Mouse (Mus musculus) cerebellum, adult 2 months (tissue): ENCODE data around the gene Stab2. TPM values are rescaled to one million over a fixed set of nuclear protein-coding genes. Genes with fewer than 3 reads are reported as not detected.
A peak's percentile ranks its signal among the peaks of the same experiment; 100 is the strongest.

Experiments
- DNase-seq, 2 experiments: peaks; one replicate each; pipeline ENCODE4 v3.0.0; 2021
- H3K27ac ChIP-seq: fragments of 200-500 bp; 2 replicates; pipeline ENCODE4 v1.5.1; 2012; ENCODE audit warnings: low read length, control low read depth, inconsistent platforms; ENCODE audit not compliant: insufficient read depth
- H3K27me3 ChIP-seq: fragments of 200-500 bp; 2 replicates; pipeline ENCODE4 v1.6.1; 2012; ENCODE audit warnings: inconsistent platforms, mild to moderate bottlenecking, low read length, moderate library complexity; ENCODE audit not compliant: control insufficient read depth, insufficient read depth
- H3K4me1 ChIP-seq: fragments of 200-500 bp; 2 replicates; pipeline ENCODE4 v1.6.1; 2011; ENCODE audit warnings: low read length; ENCODE audit not compliant: control insufficient read depth, insufficient read depth
- H3K4me3 ChIP-seq: fragments of 200-500 bp; replicated peaks from 2 replicates; pipeline ENCODE3; 2011; ENCODE audit warnings: mild to moderate bottlenecking, low read depth, low read length, control low read depth; ENCODE audit not compliant: insufficient read depth
- CTCF ChIP-seq: fragments of 200-500 bp; IDR thresholded peaks from 2 replicates; pipeline ENCODE4 v1.5.1; 2011; ENCODE audit warnings: low read depth, mild to moderate bottlenecking, control low read depth, low read length, moderate library complexity, borderline replicate concordance; ENCODE audit not compliant: insufficient read depth
- POLR2A ChIP-seq: fragments of 200-500 bp; IDR thresholded peaks from 2 replicates; pipeline ENCODE4 v1.6.1; 2011; ENCODE audit warnings: low read length, control low read depth, borderline replicate concordance; ENCODE audit not compliant: insufficient read depth
- WGBS: fragments of 180-500 bp; shearing (Covaris S2); methylation state at CpG from one replicate; pipeline ENCODE4 v1.1.7; 2018; 5-methylcytosine and 5-hydroxymethylcytosine counted together
- polyA plus RNA-seq: library from polyadenylated mRNA; depleted of rRNA; stranded (reverse); fragments of >200 nt; gene quantifications from 2 replicates; pipeline ENCODE4 v1.2.3, GENCODE M21; 2012

Gene Stab2
- polyA plus RNA-seq, 1 experiment: 0.11 TPM

DNA sequence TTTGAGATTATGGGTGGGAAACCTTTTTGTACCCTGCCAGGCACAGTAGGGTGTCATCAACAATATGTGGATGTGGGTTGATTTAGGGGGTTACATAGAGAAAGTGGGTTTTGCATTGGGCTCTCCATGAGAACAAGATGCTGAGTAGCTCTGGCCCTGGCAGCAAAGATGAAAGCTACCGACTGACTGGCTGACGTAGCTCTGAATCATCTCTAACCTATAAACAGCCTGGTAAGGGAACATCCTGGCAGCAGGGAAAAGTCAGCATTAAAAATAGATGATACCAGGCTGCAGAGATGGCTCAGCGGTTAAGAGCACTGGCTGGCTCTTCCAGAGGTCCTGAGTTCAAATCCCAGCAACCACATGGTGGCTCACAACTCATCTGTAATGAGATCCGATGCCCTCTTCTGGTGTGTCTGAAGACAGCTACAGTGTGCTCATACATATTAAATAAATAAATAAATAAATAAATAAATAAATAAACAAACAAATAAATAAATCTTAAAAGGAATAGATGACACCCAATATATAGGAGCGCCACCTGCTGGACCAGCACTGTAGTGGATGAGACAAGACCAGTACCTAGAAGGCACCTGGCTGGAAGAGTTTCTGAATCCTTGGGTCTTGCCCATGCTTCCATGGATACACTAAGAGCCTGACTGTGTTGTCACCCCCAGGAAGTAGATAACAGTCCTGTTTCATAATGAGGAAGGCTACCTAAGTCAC, 31.7 kb downstream of the Stab2 start:
- DNase-seq: peak; percentile 8 to 21
- Histone ChIP-seq H3K4me3 (no peak overlapping the region), H3K4me1 (no peaks in the 10 kb centered on the region), H3K27ac (no peak overlapping the region), H3K27me3 (no peaks in the 10 kb centered on the region)
- WGBS: 82% methylated on average over 5 of the region's 5 CpGs
- TF ChIP-seq CTCF (no peak; the same call in 1 of the 2 replicates), POLR2A (no peak)

DNA sequence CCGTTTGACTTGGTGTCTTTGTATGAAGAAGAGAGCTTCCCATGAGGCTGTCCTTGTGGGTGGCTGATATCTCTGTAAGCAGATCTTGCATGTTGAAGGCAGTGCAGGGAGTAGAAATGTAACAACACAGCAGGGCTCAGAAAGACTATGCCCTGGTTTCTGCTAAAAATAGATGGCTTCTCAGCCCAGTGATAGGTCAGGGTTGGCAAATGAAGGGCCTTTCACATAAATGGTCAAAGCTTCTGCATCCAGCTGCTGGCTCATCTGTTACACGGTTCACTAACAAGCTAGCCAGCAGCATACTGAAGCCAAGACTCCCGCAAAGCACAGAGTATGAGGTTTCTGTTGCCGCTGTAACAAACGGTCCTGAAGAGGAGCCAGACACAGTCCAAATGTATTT, 34.5 kb downstream of the Stab2 start:
- WGBS: 38% methylated on average over 5 of the region's 5 CpGs
- DNase-seq: no peak
- Histone ChIP-seq H3K27me3 (no peaks in the 10 kb centered on the region), H3K27ac (no peak overlapping the region), H3K4me3 (no peak overlapping the region), H3K4me1 (no peaks in the 10 kb centered on the region)
- TF ChIP-seq POLR2A (no peak), CTCF (no peak)

DNA sequence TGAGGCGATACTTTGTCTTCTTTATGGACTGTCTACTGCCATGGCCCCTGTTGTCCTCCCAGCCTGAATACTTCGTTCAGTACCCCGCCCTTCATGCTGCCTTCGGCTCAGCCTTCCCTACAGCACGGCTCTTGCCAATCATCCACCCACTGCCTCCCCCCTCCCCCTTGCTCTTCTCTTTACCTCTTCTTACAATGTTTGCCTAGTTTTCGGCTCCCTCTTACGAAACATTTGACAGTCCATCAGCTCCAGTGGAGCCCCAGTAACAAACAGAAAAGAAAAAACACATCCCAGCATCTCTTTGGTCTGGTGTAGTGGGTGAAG, 35.4 kb downstream of the Stab2 start:
- no peak overlapping the region for H3K27ac ChIP-seq
- H3K4me3 ChIP-seq: no peak overlapping the region
- TF ChIP-seq CTCF (no peak), POLR2A (no peak)
- 41% methylated on average over 7 of the region's 7 CpGs for WGBS
- no peaks in the 10 kb centered on the region for H3K27me3 ChIP-seq
- no peak for DNase-seq
- H3K4me1 ChIP-seq: no peaks in the 10 kb centered on the region

DNA sequence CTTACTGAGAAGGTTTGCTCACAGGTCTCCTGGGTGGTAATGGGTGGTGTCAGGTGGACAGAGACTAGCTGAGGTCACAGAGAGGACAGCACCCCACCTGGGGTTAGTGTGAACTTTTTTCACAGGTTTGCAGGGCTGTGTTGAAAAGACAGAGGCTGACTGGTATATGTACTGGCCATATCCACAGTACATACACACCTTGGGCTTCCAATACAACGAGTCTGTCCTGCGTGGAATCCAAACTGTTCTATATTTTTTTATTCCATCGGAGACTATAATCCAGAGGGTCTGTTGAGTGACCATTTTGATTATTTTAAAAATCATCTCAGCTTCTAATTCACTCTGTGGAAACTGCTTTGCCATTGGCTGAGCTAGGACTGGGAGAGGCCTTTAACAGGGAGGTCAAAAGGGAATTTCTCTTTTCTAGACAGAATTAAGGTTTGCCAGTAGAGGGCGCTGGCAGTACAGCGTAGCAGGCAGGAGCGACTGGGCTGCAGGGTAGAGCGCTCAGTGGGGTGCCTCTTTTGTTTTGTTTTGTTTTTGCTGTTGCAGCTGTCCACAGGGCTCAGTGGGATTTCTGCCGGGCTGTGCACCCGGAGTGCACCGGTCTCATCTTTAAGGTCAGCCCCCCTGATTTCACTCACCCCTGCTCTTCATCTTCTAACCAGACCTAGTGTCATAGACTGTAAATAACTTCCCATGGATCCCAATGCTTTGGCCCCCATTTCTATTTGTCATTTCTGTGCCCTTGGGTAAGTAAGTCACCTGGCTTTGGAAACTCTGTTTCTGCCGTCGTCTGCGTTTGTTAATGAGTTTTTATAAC, 35.9 kb downstream of the Stab2 start:
- Histone ChIP-seq H3K4me3 (peak overlapping the region; percentile 15), H3K27ac (no peak overlapping the region), H3K27me3 (no peaks in the 10 kb centered on the region), H3K4me1 (no peaks in the 10 kb centered on the region)
- TF ChIP-seq CTCF (peak; percentile 70), POLR2A (no peak)
- WGBS: 25% methylated on average over 13 of the region's 13 CpGs
- DNase-seq: peak; percentile 47 to 54

DNA sequence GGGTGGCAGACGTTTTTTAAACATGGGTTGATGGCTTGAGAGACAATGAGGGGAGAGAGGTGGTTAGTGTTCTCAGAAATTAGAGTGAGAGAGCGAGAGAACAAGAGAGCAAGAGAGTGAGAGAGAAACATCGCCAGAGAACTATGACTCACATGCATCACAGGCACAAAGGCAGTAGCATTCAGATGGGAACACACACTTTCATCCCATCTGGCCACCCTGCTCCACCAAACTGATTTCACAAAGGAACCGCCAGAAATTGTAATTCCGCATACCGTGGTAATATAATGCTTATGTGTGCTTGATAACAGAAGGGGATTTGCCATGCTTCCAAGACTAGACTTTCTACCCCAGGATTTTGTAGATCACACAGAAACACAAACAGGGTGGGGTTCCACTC, 38.5 kb downstream of the Stab2 start:
- no peak for DNase-seq
- H3K4me3 ChIP-seq: no peak overlapping the region
- H3K4me1 ChIP-seq: no peaks in the 10 kb centered on the region
- no peaks in the 10 kb centered on the region; the same call in 1 of the 2 replicates for H3K27me3 ChIP-seq
- WGBS: 72% methylated on average over 6 of the region's 6 CpGs
- no peak overlapping the region for H3K27ac ChIP-seq
- TF ChIP-seq CTCF (no peak), POLR2A (no peak)

DNA sequence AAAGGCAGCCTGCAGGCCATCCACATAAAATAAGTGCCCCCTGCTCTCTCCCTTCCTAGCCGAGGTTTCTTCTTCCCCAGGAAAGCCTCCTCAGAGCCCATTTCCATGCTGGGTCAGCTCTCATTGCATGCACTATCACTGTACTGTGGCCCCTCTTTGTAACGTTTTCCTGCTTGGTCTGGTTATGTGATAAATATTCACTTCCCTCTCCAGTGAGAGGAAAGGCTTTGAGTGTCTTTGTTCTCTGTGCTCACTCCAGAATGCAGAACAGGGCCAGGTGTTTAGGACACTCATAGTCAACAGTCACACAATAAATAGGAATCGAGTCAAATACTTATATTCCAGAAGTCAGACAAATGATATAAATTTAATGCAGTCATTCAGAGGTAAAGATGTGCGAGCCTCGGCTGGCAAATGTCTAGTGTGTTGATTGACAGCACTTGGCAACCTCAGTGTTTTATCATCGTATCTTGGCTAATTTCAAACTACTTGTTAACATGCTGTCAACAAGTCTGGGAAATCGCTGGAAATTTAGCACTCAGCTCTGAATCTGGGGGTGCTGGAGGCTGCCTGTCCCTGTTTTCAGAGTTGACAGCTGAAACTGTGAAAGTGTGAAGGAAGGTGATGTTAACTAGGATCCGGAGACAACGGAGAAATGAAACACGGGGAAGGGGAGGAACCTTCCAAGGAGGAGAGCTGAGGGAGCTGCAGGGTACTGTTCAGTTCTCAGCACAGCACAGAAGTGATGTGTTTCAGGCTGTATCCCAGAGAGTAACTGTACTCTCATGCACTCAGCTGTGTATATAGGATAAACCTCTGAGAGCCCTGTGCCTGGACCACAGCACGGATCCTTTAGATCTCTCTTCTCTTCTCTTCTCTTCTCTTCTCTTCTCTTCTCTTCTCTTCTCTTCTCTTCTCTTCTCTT, 46.0 kb downstream of the Stab2 start:
- no peaks in the 10 kb centered on the region for H3K4me1 ChIP-seq
- no peak overlapping the region for H3K4me3 ChIP-seq
- no peaks in the 10 kb centered on the region; the same call in 1 of the 2 replicates for H3K27me3 ChIP-seq
- no peak overlapping the region for H3K27ac ChIP-seq
- DNase-seq: no peak
- TF ChIP-seq POLR2A (no peak), CTCF (no peak)
- 39% methylated on average over 11 of the region's 11 CpGs for WGBS

DNA sequence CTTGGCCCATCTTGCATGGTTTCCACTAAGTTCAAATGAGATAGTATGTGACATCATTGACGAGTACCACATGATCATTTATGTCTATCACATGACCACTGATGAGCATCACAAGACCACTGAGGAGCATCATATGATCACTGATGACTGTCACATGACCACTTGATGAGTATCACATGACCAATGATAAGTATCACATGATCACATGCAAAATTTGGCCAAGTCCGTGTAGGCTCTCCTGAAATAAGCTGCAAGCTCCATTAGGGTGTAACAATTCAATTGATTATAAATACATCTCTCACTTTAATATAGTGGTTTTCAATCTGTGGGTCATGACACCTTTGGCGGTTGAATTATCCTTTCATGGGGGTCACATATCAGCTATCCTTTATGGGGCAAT, 52.5 kb downstream of the Stab2 start:
- H3K27me3 ChIP-seq: no peaks in the 10 kb centered on the region; the same call in 1 of the 2 replicates
- H3K4me1 ChIP-seq: no peaks in the 10 kb centered on the region
- DNase-seq: no peak
- TF ChIP-seq CTCF: no peak
- no peak for TF ChIP-seq POLR2A
- WGBS: 93% methylated on average over 3 of the region's 3 CpGs
- H3K4me3 ChIP-seq: no peak overlapping the region
- no peak overlapping the region for H3K27ac ChIP-seq
